Mouse (Mus musculus) neutrophil, adult 83 days (primary cell): Measurements from ENCODE around the gene Ypel5. TPM values are rescaled to one million over a fixed set of nuclear protein-coding genes. Genes with fewer than 3 reads are reported as not detected.

Experiments
- total RNA-seq, 2 experiments: library from RNA; stranded (reverse); gene quantifications; one replicate each; pipeline ENCODE4 v1.2.4; 2023

Gene Ypel5
- total RNA-seq: 100 to 1,000 TPM; 122 to 137 TPM

GRCm38 (mm10) chr17:72836158-72837115 is at the start of gene Ypel5:
TSS of gene Ypel5 (plus strand) at chr17:72836453.

Other genes starting within 250 kb of the Ypel5 start
- not detected for gene Alk, start 231.8 kb upstream of the Ypel5 start, total RNA-seq
- gene Lbh, start 81.9 kb downstream of the Ypel5 start, total RNA-seq: 10 to 100 TPM; 50.2 to 50.3 TPM